Mouse (Mus musculus) midbrain, embryonic 15.5 days (tissue): ENCODE measurements at regions not wholly inside any gene's neighbourhood (a gene's known extent, or its start where the extent isn't known, plus 50 kb on each side); places are given as distances from the start of the nearest gene placed in this dataset.

ENCODE experiments used
- ATAC-seq: fragments of 200-750 bp; cut with Nextera tagmentation; replicated peaks from 2 replicates; pipeline ENCODE4 v1.8.0; 2017; ENCODE audit warnings: moderate TSS enrichment
- H3K27ac ChIP-seq: fragments of 300-500 bp; sonication (generic); 2 replicates; pipeline ENCODE4 v1.5.1; 2015; ENCODE audit warnings: mild to moderate bottlenecking, inconsistent platforms
- H3K27me3 ChIP-seq: fragments of 300-500 bp; sonication (generic); replicated peaks from 2 replicates; pipeline ENCODE4 v1.6.1; 2015; ENCODE audit warnings: inconsistent platforms
- H3K36me3 ChIP-seq: fragments of 300-500 bp; sonication (generic); replicated peaks from 2 replicates; pipeline ENCODE4 v1.6.1; 2015; ENCODE audit warnings: inconsistent platforms
- H3K4me1 ChIP-seq: fragments of 300-500 bp; sonication (generic); 2 replicates; pipeline ENCODE4 v1.6.1; 2015; ENCODE audit warnings: inconsistent platforms
- H3K4me2 ChIP-seq: fragments of 300-500 bp; sonication (generic); 2 replicates; pipeline ENCODE4 v1.6.1; 2015; ENCODE audit warnings: inconsistent platforms, mild to moderate bottlenecking, moderate library complexity
- H3K4me3 ChIP-seq: fragments of 300-500 bp; sonication (generic); 2 replicates; pipeline ENCODE4 v1.5.1; 2015; ENCODE audit warnings: mild to moderate bottlenecking, inconsistent platforms
- H3K9ac ChIP-seq: fragments of 300-500 bp; sonication (generic); 2 replicates; pipeline ENCODE4 v1.6.1; 2015; ENCODE audit warnings: mild to moderate bottlenecking, inconsistent platforms
- H3K9me3 ChIP-seq: fragments of 300-500 bp; sonication (generic); 2 replicates; pipeline ENCODE4 v1.6.1; 2016; ENCODE audit warnings: inconsistent platforms
- WGBS: fragments of 180-500 bp; shearing (Covaris S2); methylation state at CpG from one replicate; pipeline ENCODE4 v1.1.7; 2015; ENCODE audit warnings: mixed read lengths; 5-methylcytosine and 5-hydroxymethylcytosine counted together

GRCm38 (mm10) chr2:9464818-9465217 is 416.2 kb upstream of the 4930412O13Rik start:
- 42% methylated on average over 5 of the region's 5 CpGs for WGBS
- peak; percentile 84 for ATAC-seq
- Histone ChIP-seq H3K27me3 (no peaks in the 10 kb centered on the region), H3K9ac (no peak overlapping the region), H3K4me3 (no peak overlapping the region), H3K36me3 (no peaks in the 10 kb centered on the region), H3K4me2 (0 out of 2 replicates have a peak overlapping the region, but pooled peaks have one; percentile 6), H3K9me3 (no peaks in the 10 kb centered on the region), H3K4me1 (0 out of 2 replicates have a peak, but pooled peaks cover 4% of the 10 kb centered on the region), H3K27ac (no peak overlapping the region)

- ATAC-seq, result no peak
These were observed 413.5 kb upstream of the 4930412O13Rik start for GRCm38 (mm10) chr2:9467573-9467972.

GRCm38 (mm10) chr2:9468651-9469050 is 412.4 kb upstream of the 4930412O13Rik start:
- H3K4me3 ChIP-seq, result no peak overlapping the region
- no peak overlapping the region for H3K27ac ChIP-seq
- no peak overlapping the region for H3K9ac ChIP-seq
- H3K27me3 ChIP-seq, result no peaks in the 10 kb centered on the region
- no peak overlapping the region for H3K4me2 ChIP-seq
- 0 out of 2 replicates have a peak, but pooled peaks cover 4% of the 10 kb centered on the region for H3K4me1 ChIP-seq
- WGBS, result 77% methylated on average over 3 of the region's 3 CpGs
- no peaks in the 10 kb centered on the region for H3K36me3 ChIP-seq
- no peak for ATAC-seq
- H3K9me3 ChIP-seq, result no peaks in the 10 kb centered on the region

More at GRCm38 (mm10) chr2:9467573-9467972, 413.5 kb upstream of the 4930412O13Rik start:
- Histone ChIP-seq H3K4me2 (no peak overlapping the region), H3K27ac (no peak overlapping the region), H3K9ac (no peak overlapping the region), H3K36me3 (no peaks in the 10 kb centered on the region), H3K27me3 (no peaks in the 10 kb centered on the region), H3K9me3 (no peaks in the 10 kb centered on the region), H3K4me1 (0 out of 2 replicates have a peak, but pooled peaks cover 4% of the 10 kb centered on the region), H3K4me3 (no peak overlapping the region)
- 87% methylated on average over 2 of the region's 2 CpGs for WGBS

GRCm38 (mm10) chr2:9481678-9482345 is 399.2 kb upstream of the 4930412O13Rik start:
- no peaks in the 10 kb centered on the region for H3K4me1 ChIP-seq
- no peaks in the 10 kb centered on the region for H3K36me3 ChIP-seq
- no peak overlapping the region for H3K4me2 ChIP-seq
- no peak for ATAC-seq
- no peak overlapping the region for H3K9ac ChIP-seq
- no peaks in the 10 kb centered on the region for H3K27me3 ChIP-seq
- H3K4me3 ChIP-seq, result no peak overlapping the region
- H3K27ac ChIP-seq, result no peak overlapping the region
- 79% methylated on average over 7 of the region's 7 CpGs for WGBS
- H3K9me3 ChIP-seq, result no peaks in the 10 kb centered on the region

- no peaks in the 10 kb centered on the region for H3K27me3 ChIP-seq
These were observed 393.6 kb upstream of the 4930412O13Rik start for GRCm38 (mm10) chr2:9487381-9487914.

GRCm38 (mm10) chr2:9493606-9494145 is 387.4 kb upstream of the 4930412O13Rik start:
- Histone ChIP-seq H3K9ac (no peak overlapping the region), H3K9me3 (no peaks in the 10 kb centered on the region), H3K4me3 (no peak overlapping the region), H3K4me2 (no peak overlapping the region), H3K27ac (no peak overlapping the region), H3K4me1 (no peaks in the 10 kb centered on the region), H3K36me3 (no peaks in the 10 kb centered on the region), H3K27me3 (no peaks in the 10 kb centered on the region)
- no peak for ATAC-seq
- 50% methylated on average over 6 of the region's 6 CpGs for WGBS

More at GRCm38 (mm10) chr2:9487381-9487914, 393.6 kb upstream of the 4930412O13Rik start:
- no peak for ATAC-seq
- 83% methylated on average over 7 of the region's 7 CpGs for WGBS
- Histone ChIP-seq H3K36me3 (no peaks in the 10 kb centered on the region), H3K4me3 (no peak overlapping the region), H3K4me1 (no peaks in the 10 kb centered on the region), H3K4me2 (no peak overlapping the region), H3K9me3 (no peaks in the 10 kb centered on the region), H3K9ac (no peak overlapping the region), H3K27ac (no peak overlapping the region)

- no peak overlapping the region for H3K9ac ChIP-seq
- H3K4me1 ChIP-seq, result no peaks in the 10 kb centered on the region
- no peak overlapping the region for H3K4me3 ChIP-seq
- no peaks in the 10 kb centered on the region for H3K9me3 ChIP-seq
- H3K27me3 ChIP-seq, result no peaks in the 10 kb centered on the region
- ATAC-seq, result no peak
- no peak overlapping the region for H3K27ac ChIP-seq
- no peak overlapping the region for H3K4me2 ChIP-seq
- 85% methylated on average over 1 of the region's 1 CpGs for WGBS
- no peaks in the 10 kb centered on the region for H3K36me3 ChIP-seq
These were observed 361.0 kb upstream of the 4930412O13Rik start for GRCm38 (mm10) chr2:9520045-9520444.

GRCm38 (mm10) chr2:9525910-9526309 is 355.1 kb upstream of the 4930412O13Rik start:
- no peaks in the 10 kb centered on the region for H3K4me1 ChIP-seq
- WGBS, result 88% methylated on average over 3 of the region's 3 CpGs
- H3K27me3 ChIP-seq, result no peaks in the 10 kb centered on the region
- no peaks in the 10 kb centered on the region for H3K36me3 ChIP-seq
- no peak overlapping the region for H3K9ac ChIP-seq
- ATAC-seq, result no peak
- no peak overlapping the region for H3K4me2 ChIP-seq
- H3K4me3 ChIP-seq, result no peak overlapping the region
- H3K27ac ChIP-seq, result no peak overlapping the region
- H3K9me3 ChIP-seq, result no peaks in the 10 kb centered on the region

- ATAC-seq, result no peak
- WGBS, result 85% methylated on average over 2 of the region's 2 CpGs
- Histone ChIP-seq H3K9ac (no peak overlapping the region), H3K9me3 (no peaks in the 10 kb centered on the region), H3K36me3 (no peaks in the 10 kb centered on the region), H3K27ac (no peak overlapping the region), H3K4me2 (no peak overlapping the region), H3K4me3 (no peak overlapping the region), H3K4me1 (no peaks in the 10 kb centered on the region), H3K27me3 (no peaks in the 10 kb centered on the region)
These were observed 345.9 kb upstream of the 4930412O13Rik start for GRCm38 (mm10) chr2:9535141-9535658.

GRCm38 (mm10) chr2:9547771-9548590 is 333.1 kb upstream of the 4930412O13Rik start:
- no peak overlapping the region for H3K9ac ChIP-seq
- no peaks in the 10 kb centered on the region for H3K4me1 ChIP-seq
- no peak for ATAC-seq
- 80% methylated on average over 10 of the region's 10 CpGs for WGBS
- no peaks in the 10 kb centered on the region for H3K36me3 ChIP-seq
- no peak overlapping the region for H3K27ac ChIP-seq
- no peak overlapping the region for H3K4me3 ChIP-seq
- no peak overlapping the region for H3K4me2 ChIP-seq
- H3K9me3 ChIP-seq, result no peaks in the 10 kb centered on the region
- no peaks in the 10 kb centered on the region for H3K27me3 ChIP-seq

- Histone ChIP-seq H3K4me1 (no peaks in the 10 kb centered on the region), H3K9me3 (no peaks in the 10 kb centered on the region), H3K4me2 (no peak overlapping the region), H3K27me3 (no peaks in the 10 kb centered on the region), H3K27ac (no peak overlapping the region), H3K9ac (no peak overlapping the region), H3K4me3 (no peak overlapping the region), H3K36me3 (no peaks in the 10 kb centered on the region)
- ATAC-seq, result no peak
These were observed 327.7 kb upstream of the 4930412O13Rik start for GRCm38 (mm10) chr2:9553313-9553712.

GRCm38 (mm10) chr2:9564487-9565043 is 316.5 kb upstream of the 4930412O13Rik start:
- Histone ChIP-seq H3K4me3 (no peak overlapping the region), H3K9me3 (no peaks in the 10 kb centered on the region), H3K36me3 (no peaks in the 10 kb centered on the region), H3K4me1 (no peaks in the 10 kb centered on the region), H3K27me3 (no peaks in the 10 kb centered on the region), H3K27ac (no peak overlapping the region), H3K4me2 (no peak overlapping the region), H3K9ac (no peak overlapping the region)
- no peak for ATAC-seq
- WGBS, result 72% methylated on average over 6 of the region's 6 CpGs
